Mouse (Mus musculus) neutrophil, adult 83 days (primary cell): ENCODE measurements around the gene Smim5. TPM values are rescaled to one million over a fixed set of nuclear protein-coding genes. Genes with fewer than 3 reads are reported as not detected.

Source experiments
- total RNA-seq, 2 experiments: library from RNA; stranded (reverse); gene quantifications; one replicate each; pipeline ENCODE4 v1.2.4; 2023

Smim5 gene
- total RNA-seq = 10 to 100 TPM; 62.1 to 64.5 TPM

DNA sequence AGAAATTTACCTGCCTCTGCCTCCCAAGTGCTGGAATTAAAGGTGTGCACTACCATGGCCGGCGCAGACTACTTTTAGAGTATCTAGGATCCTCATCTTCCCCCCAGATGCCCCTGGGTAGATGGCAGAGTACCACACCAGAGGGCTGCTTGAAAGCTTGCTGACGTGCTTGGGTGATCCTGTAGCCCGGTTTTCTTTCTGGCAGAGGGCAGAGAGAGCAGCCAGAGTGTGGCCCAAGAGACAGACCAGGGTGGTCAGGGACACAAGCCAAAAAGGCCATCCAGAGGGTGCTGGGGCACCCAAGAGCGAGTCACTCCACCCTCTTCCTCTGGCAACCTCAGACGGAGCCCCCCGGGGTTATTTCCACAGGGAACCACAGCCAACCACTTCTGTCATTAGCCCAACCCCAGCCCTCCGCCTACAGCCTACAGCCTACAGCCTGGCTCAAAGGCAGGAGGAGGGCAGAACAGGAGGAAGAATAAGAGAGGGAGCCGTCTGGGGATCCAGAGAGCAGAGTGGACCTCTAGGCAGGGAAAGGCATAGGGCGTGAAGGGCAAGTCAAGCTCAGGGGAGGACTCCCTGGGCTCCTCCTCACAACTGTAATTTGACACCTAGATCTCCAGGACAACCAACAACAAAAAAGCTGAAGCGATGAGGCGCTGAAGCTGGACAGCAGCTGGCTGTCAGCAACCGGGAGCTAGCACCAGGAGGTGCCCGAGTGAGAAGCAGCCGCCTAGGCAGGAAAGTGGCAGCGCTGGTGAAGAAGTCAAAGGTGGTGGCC is at the start of gene Smim5:
Gene Smim5 (plus strand): TSS at position 481 of the 781 bp plus-strand sequence.

GRCm38 (mm10) chr11:115858354-115858753 is 41.4 kb upstream of the Smim5 start, which contains the start of gene Myo15b:
Gene Myo15b, plus strand, starts transcription at chr11:115858406.

GRCm38 (mm10) chr11:115911632-115912376 is 12.0 kb downstream of the Smim5 start, which contains the start of gene Smim6:
Gene Smim6, plus strand, starts transcription at chr11:115912017.

DNA sequence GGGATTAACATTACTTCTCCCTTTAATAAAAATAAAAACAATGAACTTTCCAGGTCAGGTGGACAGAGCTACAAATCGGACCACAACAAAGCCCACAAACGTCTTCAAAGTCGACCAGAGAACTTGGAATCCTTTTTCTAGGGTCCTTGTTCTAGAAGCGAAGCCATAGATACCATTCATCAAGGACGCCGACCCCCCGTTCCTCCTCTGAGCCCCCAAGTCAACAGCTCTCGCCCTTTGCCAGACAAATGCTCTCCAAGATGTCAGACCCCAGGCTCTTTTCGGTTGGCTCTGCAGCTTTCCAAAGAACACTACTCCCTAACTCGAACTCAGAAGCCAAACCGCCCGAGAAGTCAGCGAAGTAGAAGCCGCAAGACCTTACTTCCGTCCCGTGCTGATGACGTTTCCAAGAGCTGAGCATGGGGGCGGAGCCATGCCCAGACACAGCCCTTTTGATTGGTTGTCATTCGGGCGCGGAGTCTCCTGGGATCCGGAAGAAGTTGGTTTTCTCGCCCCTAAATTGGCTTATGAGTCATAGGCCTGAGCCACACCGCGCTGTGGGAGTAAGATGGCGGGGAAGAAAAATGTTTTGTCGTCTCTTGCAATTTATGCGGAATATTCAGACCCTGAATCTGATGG is 33.5 kb downstream of the Smim5 start, which contains the start of the genes Sap30bp and Recql5:
Gene Sap30bp (plus strand): TSS at position 175 of the 639 bp plus-strand sequence.
Gene Recql5 (minus strand): TSS at position 370 of the 639 bp plus-strand sequence.

Other genes with a start within 250 kb of the Smim5 start
- 100 to 1,000 TPM; 206 to 211 TPM for gene Grb2, start 191.4 kb upstream of the Smim5 start, total RNA-seq
- 10 to 100 TPM; 39.2 to 46.9 TPM for gene Tmem94, start 134.5 kb upstream of the Smim5 start, total RNA-seq
- gene Caskin2, start 86.3 kb upstream of the Smim5 start, total RNA-seq = 1 to 10 TPM; 1.6 to 2.2 TPM
- 1 to 10 TPM; 4.3 to 6.6 TPM for gene Tsen54, start 85.2 kb upstream of the Smim5 start, total RNA-seq
- gene Llgl2, start 75.9 kb upstream of the Smim5 start, total RNA-seq = 1 to 10 TPM; 2.8 to 3.5 TPM
- 1 to 10 TPM; 1.2 to 2.1 TPM for gene Myo15b, start 41.6 kb upstream of the Smim5 start, total RNA-seq
- 1 to 10 TPM; 6.0 to 6.3 TPM for gene Smim6, start 12.1 kb downstream of the Smim5 start, total RNA-seq
- gene Sap30bp, start 33.3 kb downstream of the Smim5 start, total RNA-seq = 10 to 100 TPM; 24.2 to 28.0 TPM
- 10 to 100 TPM; 26.4 to 28.9 TPM for gene Recql5, start 33.5 kb downstream of the Smim5 start, total RNA-seq
- under 1 TPM; 0.07 to 0.09 TPM for gene Itgb4, start 74.7 kb downstream of the Smim5 start, total RNA-seq
- 1 to 10 TPM; 7.2 to 7.7 TPM for gene Galk1, start 112.8 kb downstream of the Smim5 start, total RNA-seq
- gene H3f3b, start 128.0 kb downstream of the Smim5 start, total RNA-seq = 1,000 to 10,000 TPM; 3,921 to 4,178 TPM
- 10 to 100 TPM; 20.9 to 23.4 TPM for gene Unk, start 130.4 kb downstream of the Smim5 start, total RNA-seq
- gene Unc13d, start 178.0 kb downstream of the Smim5 start, total RNA-seq = 10 to 100 TPM; 87.3 to 94.0 TPM
- gene Wbp2, start 187.0 kb downstream of the Smim5 start, total RNA-seq = 100 to 1,000 TPM; 124 to 141 TPM
- under 1 TPM; 0.35 to 0.77 TPM for gene Trim47, start 227.2 kb downstream of the Smim5 start, total RNA-seq
- 1 to 10 TPM; 6.7 to 8.8 TPM for gene Trim65, start 231.2 kb downstream of the Smim5 start, total RNA-seq
- 10 to 100 TPM; 15.6 to 17.3 TPM for gene Mrpl38, start 238.9 kb downstream of the Smim5 start, total RNA-seq